ENCODE assay signal across 29 mouse cellular contexts in genomic region chr9:86829792-86830191, GRCm38 (mm10). TPM values are rescaled to one million over a fixed set of nuclear protein-coding genes. Genes with fewer than 3 reads are reported as not detected.
DNase-seq lines count a peak whose midpoint lies in the region; ATAC-seq and TF ChIP-seq lines count a peak whose summit lies in the region.
"Had no signal": no experiment of that assay in that cellular context is flagged by ENCODE, and none has a peak within 500 bp of the region (broad histone marks: within the 10 kb centered on the region; RNA-seq: fewer than 3 reads in every experiment).

No protein-coding gene starts in this region.

- no peak for TF ChIP-seq CTCF in forebrain, postnatal 0 days (IDR thresholded peaks at IDR 0.05; ENCODE audit: low read depth)

- H3K27me3 ChIP-seq in forebrain, postnatal 0 days (ENCODE audit: insufficient read depth, low read length), result no peaks in the 10 kb centered on the region
- no peaks in the 10 kb centered on the region for H3K27me3 ChIP-seq in forebrain, embryonic 16.5 days (replicated peaks; ENCODE audit: control insufficient read depth, insufficient read depth, low read length)
- H3K27me3 ChIP-seq: CH12.LX; hindbrain, embryonic 15.5 days; neural tube, embryonic 15.5 days had no signal

- DNase-seq in forebrain, postnatal 0 days, result no peak
- peak; percentile 36 to 64 for DNase-seq in left cerebral cortex, adult 18-20 months (ENCODE audit: low spot score in 2 of 2)
- DNase-seq in left cerebral cortex, adult 11 months (ENCODE audit: low spot score), result no peak
- DNase-seq in right cerebral cortex, adult 2 months (ENCODE audit: low spot score in 2 of 2), result peak; percentile 63 to 71
- no peak for DNase-seq in right cerebral cortex, postnatal 14 days
- DNase-seq in right cerebral cortex, postnatal 36 days (ENCODE audit: low spot score in 2 of 2), result peak; percentile 37 to 52
- no peak for DNase-seq in kidney, adult 18-20 months
- DNase-seq: adrenal gland, adult 8-10 months; heart, postnatal 14 days; kidney, adult 8-10 months; kidney, postnatal 4 days; liver; lung, adult 2 months; lung, postnatal 10 days; thymus, adult 18-20 months; thymus, postnatal 25 days had no signal

- no peaks in the 10 kb centered on the region for H3K4me1 ChIP-seq in forebrain, postnatal 0 days (ENCODE audit: insufficient read depth)
- H3K4me1 ChIP-seq in forebrain, embryonic 16.5 days (replicated peaks; ENCODE audit: control insufficient read depth, insufficient read depth, low read length), result no peaks in the 10 kb centered on the region; the same call in 1 of the 2 replicates
- H3K4me1 ChIP-seq: hindbrain, embryonic 10.5 days; hindbrain, embryonic 15.5 days; neural tube, embryonic 15.5 days had no signal

- H3K4me3 ChIP-seq in forebrain, postnatal 0 days (ENCODE audit: low read depth, low read length), result no peak overlapping the region
- no peak overlapping the region for H3K4me3 ChIP-seq in forebrain, embryonic 16.5 days (replicated peaks; ENCODE audit: low read length)
- H3K4me3 ChIP-seq: erythroblast, embryonic 14.5 days; hindbrain, embryonic 10.5 days; hindbrain, embryonic 15.5 days; neural tube, embryonic 15.5 days had no signal

- H3K9ac ChIP-seq in forebrain, postnatal 0 days, result no peak overlapping the region
- no peak overlapping the region for H3K9ac ChIP-seq in forebrain, embryonic 16.5 days (replicated peaks; ENCODE audit: low read depth, low read length)
- H3K9ac ChIP-seq: hindbrain, embryonic 15.5 days; liver, embryonic 14.5 days; neural tube, embryonic 15.5 days had no signal

- H3K36me3 ChIP-seq in forebrain, postnatal 0 days (ENCODE audit: insufficient read depth), result peaks cover 57% of the 10 kb centered on the region
- peaks cover 10% of the 10 kb centered on the region for H3K36me3 ChIP-seq in forebrain, embryonic 16.5 days (ENCODE audit: control insufficient read depth, insufficient read depth)
- H3K36me3 ChIP-seq: hindbrain, embryonic 10.5 days had no signal

- no peaks in the 10 kb centered on the region for H3K9me3 ChIP-seq in forebrain, postnatal 0 days (ENCODE audit: low read length)
- H3K9me3 ChIP-seq in forebrain, embryonic 16.5 days (ENCODE audit: control insufficient read depth, low read length), result no peaks in the 10 kb centered on the region
- H3K9me3 ChIP-seq: hindbrain, embryonic 10.5 days; hindbrain, embryonic 15.5 days; neural tube, embryonic 15.5 days had no signal

- no peak overlapping the region for H3K27ac ChIP-seq in forebrain, postnatal 0 days (ENCODE audit: low read depth, low read length)
- H3K27ac ChIP-seq in forebrain, embryonic 16.5 days (ENCODE audit: low read length), result no peak overlapping the region
- H3K27ac ChIP-seq: hindbrain, embryonic 10.5 days; hindbrain, embryonic 15.5 days; kidney, postnatal 0 days; liver, embryonic 14.5 days; macrophage; neural tube, embryonic 15.5 days; stomach, postnatal 0 days had no signal

- peak; percentile 38; the same call in 1 of the 2 replicates for ATAC-seq in forebrain, postnatal 0 days
- no peak for ATAC-seq in forebrain, embryonic 16.5 days
- ATAC-seq: inflammation-experienced regulatory T-cells, adult 6 months had no signal

- H3K4me2 ChIP-seq in forebrain, postnatal 0 days (ENCODE audit: low read depth), result no peak overlapping the region
- H3K4me2 ChIP-seq in forebrain, embryonic 16.5 days (ENCODE audit: low read length), result no peak overlapping the region
- H3K4me2 ChIP-seq: hindbrain, embryonic 15.5 days; neural tube, embryonic 15.5 days had no signal

- 63% methylated on average over 2 of the region's 2 CpGs for WGBS in forebrain, postnatal 0 days
- WGBS in forebrain, embryonic 16.5 days, result 75% methylated on average over 2 of the region's 2 CpGs

RNA-seq across cellular contexts. Expression of gene Snap91, which starts 50.7 kb away (rescaled TPM):
- total RNA-seq in forebrain, postnatal 0 days (2014; rRNA removed), result 136 and 166 TPM in 2 replicates
- polyA plus RNA-seq in forebrain, postnatal 0 days (2015; fragmentation: Nextera tagmentation; extraction: Ambion mirVana), result 103 and 140 TPM in 2 replicates
- polyA plus RNA-seq in forebrain, embryonic 16.5 days (2015; fragmentation: Nextera tagmentation; extraction: Ambion mirVana), result 115 and 119 TPM in 2 replicates
- 100 to 1,000 TPM; 387 to 388 TPM for total RNA-seq in left cerebral cortex, adult 18-20 months (2021)
- total RNA-seq: megakaryocyte-erythroid progenitor cell, adult 5-6 weeks had no signal
- polyA plus RNA-seq: C2C12, macrophage had no signal

Comparison
In these comparisons a context has a peak if more than half of its experiments do, and no peak if none do; other contexts are left out.
1. DNase-seq: peak in left cerebral cortex, adult 18-20 months (2 of 2), right cerebral cortex, adult 2 months (2 of 2) and right cerebral cortex, postnatal 36 days (2 of 2); none in forebrain, postnatal 0 days (single experiment), left cerebral cortex, adult 11 months (single experiment), right cerebral cortex, postnatal 14 days (single experiment) and kidney, adult 18-20 months (single experiment).